Mouse (Mus musculus) cortical plate, adult 2 months (tissue): ENCODE results near the gene Gon7.

Experiments used
- CTCF ChIP-seq: fragments of 200-500 bp; IDR thresholded peaks from 2 replicates; pipeline ENCODE4 v1.5.1; 2011; ENCODE audit warnings: mild to moderate bottlenecking, control low read depth, low read length; ENCODE audit not compliant: insufficient read depth; ENCODE audit errors: extremely low read depth
- POLR2A ChIP-seq: fragments of 200-500 bp; IDR thresholded peaks from 2 replicates; pipeline ENCODE4 v1.6.1; 2011; ENCODE audit warnings: mild to moderate bottlenecking, low read length, control low read depth; ENCODE audit not compliant: insufficient read depth; ENCODE audit errors: extremely low read depth

DNA sequence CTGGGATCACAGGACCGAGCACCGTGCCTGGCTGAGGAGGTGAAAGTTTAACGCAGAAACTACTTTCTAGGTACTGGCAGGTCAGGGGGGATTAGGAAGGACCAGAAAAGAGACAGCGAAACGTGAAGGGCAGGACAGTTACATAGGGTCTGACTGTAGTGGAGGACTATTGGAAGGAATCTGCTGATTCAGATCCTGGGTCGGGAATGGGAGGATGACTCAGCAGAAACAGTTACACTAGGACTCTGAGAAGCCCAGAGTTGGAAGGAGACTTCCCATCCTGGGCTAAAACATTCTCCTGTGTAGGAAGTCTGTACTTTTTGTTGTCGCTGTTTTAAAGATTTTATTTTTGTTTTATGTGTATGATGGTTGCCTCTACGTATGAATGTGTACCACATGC lies 14.0 kb upstream of the Gon7 start:
- no peak for TF ChIP-seq CTCF
- no peak for TF ChIP-seq POLR2A
